Mouse (Mus musculus) megakaryocyte, embryonic 14.5 days (primary cell): ENCODE measurements at regions not wholly inside any gene's neighbourhood (a gene's known extent, or its start where the extent isn't known, plus 50 kb on each side); places are given as distances from the start of the nearest gene placed in this dataset.
"Not testable (repeated sequence)": the region's sequence is repeated elsewhere in the genome, so short reads cannot be mapped to it uniquely, and the experiment has no call there.

Source experiments
- H3K27me3 ChIP-seq: replicated peaks from 2 replicates; pipeline ENCODE3; 2012; ENCODE audit warnings: inconsistent platforms
- H3K36me3 ChIP-seq: replicated peaks from 2 replicates; pipeline ENCODE3; 2012; ENCODE audit warnings: low read length, inconsistent platforms, mixed read lengths
- H3K4me1 ChIP-seq: 2 replicates; pipeline ENCODE4 v1.6.1; 2012; ENCODE audit warnings: inconsistent platforms
- H3K4me3 ChIP-seq: replicated peaks from 2 replicates; pipeline ENCODE3; 2012; ENCODE audit warnings: moderate library complexity, mild to moderate bottlenecking, inconsistent platforms
- H3K9me3 ChIP-seq: 2 replicates; pipeline ENCODE4 v1.6.1; 2012; ENCODE audit warnings: inconsistent platforms
- FLI1 ChIP-seq: IDR thresholded peaks from 2 replicates; pipeline ENCODE4 v1.6.1; 2012; ENCODE audit warnings: low read length, inconsistent platforms, mixed read lengths
- GATA1 ChIP-seq: IDR thresholded peaks from 3 replicates; pipeline ENCODE4 v1.6.1; 2012; ENCODE audit warnings: mixed read lengths, low read length, inconsistent platforms, borderline replicate concordance

DNA sequence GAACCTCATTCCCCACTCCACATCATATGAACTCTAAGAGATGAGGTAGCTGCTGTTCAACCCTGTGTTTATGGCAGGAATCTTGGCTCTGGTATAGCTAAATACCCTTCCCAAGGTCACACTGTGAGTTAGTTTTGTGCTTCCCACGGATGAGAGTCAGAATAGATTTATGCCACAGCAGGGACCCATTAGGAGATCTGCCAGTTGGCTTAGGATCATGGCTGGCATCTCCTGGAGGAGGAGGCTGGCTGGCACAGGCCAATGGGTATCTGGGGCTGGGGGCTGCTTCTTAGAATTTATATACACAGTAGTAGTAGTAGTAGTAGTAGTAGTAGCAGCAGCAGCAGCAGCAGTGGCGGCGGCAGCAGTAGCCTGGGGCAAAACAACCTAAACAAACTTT lies 111.8 kb downstream of the Nucb2 start:
- Histone ChIP-seq H3K4me1 (no peaks in the 10 kb centered on the region), H3K36me3 (no peaks in the 10 kb centered on the region), H3K9me3 (peaks cover 6% of the 10 kb centered on the region; the same call in 1 of the 2 replicates), H3K4me3 (no peak overlapping the region), H3K27me3 (peaks cover 4% of the 10 kb centered on the region)
- TF ChIP-seq GATA1 (no peak), FLI1 (no peak)

DNA sequence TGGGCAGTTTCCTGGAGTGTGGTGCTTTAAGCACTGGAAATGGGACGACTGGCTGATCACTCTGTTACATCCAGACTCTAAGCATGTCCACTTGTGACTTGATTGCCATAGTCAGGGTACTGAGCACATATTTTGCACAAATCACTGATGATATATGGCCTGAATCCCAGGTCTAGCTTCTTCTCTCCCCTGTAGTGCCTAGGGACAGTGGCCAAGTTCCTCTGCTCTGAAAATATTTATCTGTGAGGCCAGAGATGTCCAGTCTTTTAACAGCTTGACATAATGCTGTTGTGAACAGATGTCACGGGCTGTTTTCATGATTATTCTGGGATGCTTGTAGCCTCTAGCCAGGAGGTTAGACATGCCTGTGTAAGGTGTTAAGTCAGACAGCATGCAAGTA lies 115.5 kb downstream of the Nucb2 start:
- H3K36me3 ChIP-seq, result no peaks in the 10 kb centered on the region
- H3K27me3 ChIP-seq, result peaks cover 2% of the 10 kb centered on the region
- H3K4me3 ChIP-seq, result no peak overlapping the region
- H3K4me1 ChIP-seq, result no peaks in the 10 kb centered on the region
- TF ChIP-seq GATA1 (no peak), FLI1 (no peak)
- peaks cover 6% of the 10 kb centered on the region; the same call in 1 of the 2 replicates for H3K9me3 ChIP-seq

DNA sequence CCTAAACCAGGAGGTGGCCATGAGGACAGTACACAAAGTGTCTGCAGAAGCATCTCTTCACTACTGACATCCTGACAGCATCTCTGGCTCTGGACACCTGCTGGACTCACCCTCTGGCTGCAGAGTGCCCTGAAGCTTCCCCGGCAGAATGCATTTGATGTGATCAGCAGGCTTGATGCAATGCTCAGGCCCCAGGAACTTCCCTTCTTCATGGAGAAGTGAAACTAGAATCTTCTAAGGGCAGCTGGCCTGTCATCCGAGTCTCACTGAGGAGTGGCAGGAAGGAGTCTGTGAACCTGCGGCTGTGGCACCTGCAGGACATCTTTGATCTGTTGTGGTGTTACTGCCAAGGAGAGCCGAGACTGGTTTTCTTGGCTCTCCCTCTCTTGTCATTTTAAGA lies 116.2 kb downstream of the Nucb2 start:
- Histone ChIP-seq H3K4me3 (no peak overlapping the region), H3K4me1 (no peaks in the 10 kb centered on the region), H3K9me3 (no peaks in the 10 kb centered on the region; the same call in 1 of the 2 replicates), H3K36me3 (no peaks in the 10 kb centered on the region), H3K27me3 (peaks cover 2% of the 10 kb centered on the region)
- TF ChIP-seq FLI1 (no peak), GATA1 (no peak)

DNA sequence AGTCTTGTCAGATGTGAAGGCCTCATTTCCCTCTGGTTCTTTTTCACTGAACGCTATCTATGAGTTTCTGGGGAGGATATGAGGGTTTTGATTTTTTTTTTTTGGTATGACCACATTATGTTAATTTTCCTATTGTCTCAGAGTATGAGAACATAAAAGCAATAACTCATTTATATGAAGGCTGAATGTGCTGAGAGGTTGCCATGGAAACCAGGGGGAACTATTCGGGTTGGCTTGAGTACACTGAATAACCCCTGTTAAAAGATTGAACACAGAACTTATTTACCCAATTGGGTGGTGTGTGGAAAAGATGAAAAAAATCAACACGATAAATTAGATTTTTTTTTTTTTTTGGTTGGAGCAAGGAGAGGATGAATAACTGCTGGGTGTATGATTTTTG lies 129.0 kb downstream of the Nucb2 start:
- H3K36me3 ChIP-seq, result no peaks in the 10 kb centered on the region
- H3K4me3 ChIP-seq, result no peak overlapping the region
- peaks cover 5% of the 10 kb centered on the region; the same call in 1 of the 2 replicates for H3K9me3 ChIP-seq
- no peaks in the 10 kb centered on the region for H3K27me3 ChIP-seq
- TF ChIP-seq GATA1 (no peak), FLI1 (no peak)
- no peaks in the 10 kb centered on the region for H3K4me1 ChIP-seq

DNA sequence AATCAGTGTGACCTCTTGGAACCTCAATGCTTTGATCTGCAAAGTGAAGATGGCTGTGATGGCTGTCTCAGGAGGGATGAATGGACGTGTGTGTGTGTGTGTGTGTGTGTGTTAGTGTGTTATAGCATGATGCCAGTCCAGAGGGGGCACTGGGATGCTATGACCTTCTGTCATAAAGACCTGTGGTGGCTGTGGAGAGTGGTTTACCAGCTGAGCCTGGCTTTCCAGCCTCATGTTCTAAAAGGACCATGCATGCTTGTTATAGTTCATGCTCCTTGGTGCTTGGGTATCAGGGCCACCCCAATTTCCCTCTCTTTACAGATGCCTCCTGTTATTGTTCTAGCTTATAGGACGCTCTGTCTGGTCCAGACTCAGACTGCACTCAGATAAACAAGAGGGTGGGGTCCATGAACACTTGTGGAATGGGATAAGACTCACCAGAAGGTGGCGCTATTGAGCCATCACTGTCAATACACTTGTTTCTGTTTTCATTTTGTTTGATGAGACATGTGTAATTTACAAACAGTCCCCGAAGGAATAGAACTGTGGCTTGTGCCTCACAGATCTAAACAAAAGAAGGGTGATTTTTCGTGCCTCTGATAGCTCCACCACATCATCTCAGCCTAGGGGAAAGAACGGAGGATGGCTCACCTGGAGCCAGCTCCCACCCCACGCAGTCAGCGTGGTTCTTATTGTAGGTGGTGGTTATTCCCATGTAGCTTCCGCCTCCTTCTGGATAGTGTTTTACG lies 140.9 kb downstream of the Nucb2 start:
- Histone ChIP-seq H3K27me3 (no peaks in the 10 kb centered on the region), H3K9me3 (no peaks in the 10 kb centered on the region), H3K36me3 (no peaks in the 10 kb centered on the region), H3K4me3 (no peak overlapping the region), H3K4me1 (no peaks in the 10 kb centered on the region)
- TF ChIP-seq GATA1 (no peak), FLI1 (no peak)

DNA sequence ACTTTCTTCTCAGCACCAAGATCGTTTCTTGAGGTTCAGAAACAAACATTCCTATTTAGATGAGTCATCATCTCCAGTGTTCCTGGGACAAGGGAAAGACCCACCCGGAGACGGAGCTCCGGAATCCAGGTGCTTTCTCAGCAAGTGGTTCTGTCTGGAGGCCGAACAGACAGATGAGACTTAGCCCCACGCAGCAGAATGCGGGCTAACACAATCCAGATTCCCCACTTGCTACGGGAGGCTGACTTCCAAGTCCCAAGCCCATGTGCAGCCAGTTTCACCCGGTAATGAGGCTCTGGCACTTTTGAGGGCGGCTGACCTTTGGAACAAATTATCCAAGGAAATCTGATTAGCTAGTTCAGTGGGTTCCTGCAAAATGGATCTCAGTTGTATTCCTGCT lies 150.3 kb downstream of the Nucb2 start:
- TF ChIP-seq GATA1 (no peak), FLI1 (no peak)

DNA sequence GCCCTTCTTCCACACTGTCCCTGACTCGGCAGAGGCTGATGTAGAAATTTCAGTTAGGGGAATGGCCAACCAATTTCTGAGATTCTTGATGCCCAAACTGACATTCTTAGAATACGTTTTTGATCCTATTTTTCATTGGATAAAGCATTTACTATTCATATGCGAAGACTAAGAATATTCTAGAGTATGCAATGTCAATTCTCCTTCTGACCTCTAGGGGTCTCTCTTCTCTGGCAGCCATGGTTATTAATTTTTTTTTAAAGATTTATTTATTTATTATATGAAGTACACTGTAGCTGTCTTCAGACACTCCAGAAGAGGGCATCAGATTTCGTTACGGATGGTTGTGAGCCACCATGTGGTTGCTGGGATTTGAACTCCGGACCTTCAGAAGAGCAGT lies 152.9 kb downstream of the Nucb2 start:
- H3K4me3 ChIP-seq, H3K27me3 ChIP-seq: not testable (repeated sequence)

More for the DNA sequence above, 150.3 kb downstream of the Nucb2 start:
- Histone ChIP-seq H3K27me3 (no peaks in the 10 kb centered on the region), H3K4me1 (no peaks in the 10 kb centered on the region), H3K4me3 (no peak overlapping the region), H3K9me3 (0 out of 2 replicates have a peak, but pooled peaks cover 4% of the 10 kb centered on the region), H3K36me3 (no peaks in the 10 kb centered on the region)

DNA sequence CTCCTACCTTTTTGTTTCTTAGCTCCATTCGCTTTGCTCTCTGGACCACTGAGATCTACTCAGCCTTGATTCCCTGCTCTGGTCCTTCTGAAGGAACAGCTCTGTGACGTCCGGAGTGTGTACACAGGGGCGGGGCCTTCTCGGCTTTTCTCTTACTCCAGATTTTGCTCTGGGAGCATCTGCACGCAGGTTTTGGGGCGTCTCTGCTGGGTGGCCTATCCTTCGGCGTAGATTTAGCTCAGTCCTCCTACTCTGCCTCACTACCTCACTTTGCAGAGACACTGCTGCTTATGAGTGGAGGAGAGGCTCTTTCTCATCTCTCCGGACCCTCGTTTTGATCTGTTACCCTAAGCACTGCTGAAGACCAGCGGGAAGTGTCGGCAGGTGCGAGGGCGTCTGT lies 161.4 kb downstream of the Nucb2 start:
- Histone ChIP-seq H3K36me3 (no peaks in the 10 kb centered on the region), H3K4me1 (no peaks in the 10 kb centered on the region), H3K27me3 (no peaks in the 10 kb centered on the region), H3K4me3 (no peak overlapping the region), H3K9me3 (peaks cover 4% of the 10 kb centered on the region)
- no peak for TF ChIP-seq FLI1
- no peak for TF ChIP-seq GATA1

More for the DNA sequence above, 152.9 kb downstream of the Nucb2 start:
- not testable (repeated sequence) for H3K36me3 ChIP-seq, H3K9me3 ChIP-seq, H3K4me1 ChIP-seq

DNA sequence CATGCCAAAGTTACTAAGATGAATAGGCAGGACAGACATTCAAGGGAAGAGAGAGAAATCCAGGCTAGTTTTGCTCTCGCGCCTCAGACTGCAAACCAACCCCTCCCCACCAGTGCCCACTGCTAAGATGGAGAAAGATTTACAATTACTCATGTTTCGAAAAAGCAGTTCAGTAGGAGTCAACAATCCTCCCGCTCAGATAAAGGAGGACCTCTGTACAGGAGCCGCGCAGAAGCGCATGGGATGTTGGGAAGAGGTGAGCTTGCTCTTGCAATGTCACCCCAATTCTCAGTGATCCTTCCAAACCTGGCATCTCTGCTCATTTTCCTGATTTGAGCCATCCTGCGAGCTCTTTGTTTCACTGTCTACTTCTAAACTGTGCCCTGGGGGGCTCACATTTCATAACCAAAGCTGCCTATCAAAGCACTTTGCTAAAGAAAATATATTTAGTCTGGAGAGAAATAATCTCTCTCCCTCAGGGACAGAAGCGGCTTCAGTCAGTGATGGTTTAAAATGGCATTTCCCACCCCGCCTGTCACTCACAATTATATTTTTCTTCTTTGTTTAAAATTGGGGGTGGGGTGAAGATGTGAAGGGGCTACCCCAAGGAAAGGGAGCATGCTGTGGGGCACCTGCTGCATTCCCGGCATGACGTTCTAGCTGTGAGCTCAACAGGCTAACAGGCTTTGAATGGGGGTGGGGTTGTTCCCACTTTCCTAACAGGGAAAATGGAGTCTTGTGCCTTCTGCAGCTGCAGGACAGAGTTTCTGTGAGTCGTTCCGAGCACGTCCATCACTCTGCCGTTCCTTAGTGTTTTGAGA lies 170.2 kb downstream of the Nucb2 start:
- Histone ChIP-seq H3K36me3 (no peaks in the 10 kb centered on the region), H3K4me3 (no peak overlapping the region), H3K9me3 (no peaks in the 10 kb centered on the region), H3K4me1 (no peaks in the 10 kb centered on the region), H3K27me3 (no peaks in the 10 kb centered on the region)
- TF ChIP-seq GATA1, result no peak
- TF ChIP-seq FLI1, result no peak

DNA sequence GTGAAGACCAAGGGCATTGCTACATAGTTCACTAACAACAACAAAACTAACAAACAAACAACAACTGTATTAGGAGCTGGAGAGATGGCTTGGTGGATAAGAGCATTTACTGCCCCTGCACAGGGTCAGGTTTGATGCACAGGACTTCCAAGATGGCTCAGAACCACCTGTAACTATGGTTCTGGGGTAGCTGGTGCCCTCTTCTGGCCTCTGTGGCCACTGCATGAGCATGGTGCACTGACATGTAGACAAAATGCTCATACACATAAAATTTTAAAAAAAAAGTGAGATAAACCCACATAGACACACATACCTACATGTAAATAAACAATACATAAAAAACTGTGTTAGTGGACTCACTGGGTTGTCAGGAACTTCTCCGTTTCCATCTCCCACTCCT lies 172.5 kb downstream of the Nucb2 start:
- H3K9me3 ChIP-seq, result no peaks in the 10 kb centered on the region
- no peak for TF ChIP-seq FLI1
- no peak for TF ChIP-seq GATA1
- no peaks in the 10 kb centered on the region for H3K27me3 ChIP-seq
- no peaks in the 10 kb centered on the region for H3K36me3 ChIP-seq
- no peak overlapping the region for H3K4me3 ChIP-seq
- no peaks in the 10 kb centered on the region for H3K4me1 ChIP-seq
